Mouse (Mus musculus) naive thymus-derived CD4-positive, alpha-beta T cell, adult 2 months (primary cell): ENCODE data around the gene Prr11.
A peak's percentile ranks its signal among the peaks of the same experiment; 100 is the strongest.
"Not testable (repeated sequence)": the region's sequence is repeated elsewhere in the genome, so short reads cannot be mapped to it uniquely, and the experiment has no call there.

ENCODE experiments used
- DNase-seq: peaks from one replicate; pipeline ENCODE4 v3.0.0-alpha.2; 2011; ENCODE audit warnings: low read depth

Prr11 gene

DNA sequence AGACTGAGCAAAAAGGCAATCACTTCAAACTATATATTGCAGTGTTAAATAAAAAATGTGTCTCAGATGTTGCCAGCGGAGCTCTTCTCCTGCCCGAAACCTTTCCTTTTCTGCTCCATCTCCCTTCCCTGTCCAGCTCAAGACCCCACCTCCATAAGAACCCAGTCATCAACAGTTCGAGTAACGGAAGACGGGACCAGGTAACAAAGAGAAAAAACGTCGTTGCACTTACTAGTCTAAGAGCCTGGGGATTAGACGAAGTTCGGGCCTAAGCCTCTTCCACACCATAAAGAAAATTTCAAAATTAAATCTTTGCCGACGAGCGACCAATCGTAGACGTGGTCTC lies at the start of gene Prr11:
Prr11 (minus strand) TSS at position 300 of the 346 bp plus-strand sequence.
- DNase-seq = no peak

DNA sequence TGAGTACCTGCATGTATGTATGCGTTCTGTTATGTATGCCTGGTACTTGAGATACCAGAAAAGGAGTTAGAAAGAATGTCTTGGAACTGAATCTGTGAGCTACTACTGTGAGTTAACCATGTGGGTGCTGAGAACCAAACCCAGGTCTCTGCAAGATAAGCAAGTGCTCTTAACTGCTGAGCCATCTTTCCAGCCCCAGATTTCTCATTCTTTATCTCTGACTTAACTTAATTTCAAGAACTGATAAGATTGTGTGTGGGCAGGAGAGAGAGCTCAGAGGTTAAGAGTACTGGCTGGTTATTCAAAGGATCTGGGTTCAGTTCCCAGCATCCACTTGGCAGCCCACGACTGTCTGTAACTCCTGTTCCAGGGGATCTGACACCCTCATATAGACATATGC lies 49.5 kb upstream of the Prr11 start:
- no peak for DNase-seq

DNA sequence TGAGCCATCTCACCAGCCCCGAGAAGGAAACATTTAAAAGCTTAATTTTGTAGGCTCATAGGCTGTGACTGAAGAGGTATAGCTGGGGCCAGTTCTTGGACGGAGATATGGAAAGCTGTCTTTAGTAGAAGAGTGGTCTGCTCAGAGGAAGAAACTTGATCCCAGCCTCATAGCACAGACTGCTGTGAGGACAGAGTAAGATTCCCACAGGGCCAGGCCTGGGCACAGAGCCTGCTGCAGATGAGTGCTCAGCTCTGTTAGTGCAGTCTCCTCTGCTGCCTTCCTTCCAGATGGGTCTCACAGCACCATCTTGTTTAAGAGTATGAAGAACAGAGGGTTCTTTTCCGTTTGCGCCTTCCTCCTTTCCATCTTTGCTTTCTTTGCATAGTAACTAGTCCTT lies 27.7 kb upstream of the Prr11 start:
- DNase-seq = no peak

DNA sequence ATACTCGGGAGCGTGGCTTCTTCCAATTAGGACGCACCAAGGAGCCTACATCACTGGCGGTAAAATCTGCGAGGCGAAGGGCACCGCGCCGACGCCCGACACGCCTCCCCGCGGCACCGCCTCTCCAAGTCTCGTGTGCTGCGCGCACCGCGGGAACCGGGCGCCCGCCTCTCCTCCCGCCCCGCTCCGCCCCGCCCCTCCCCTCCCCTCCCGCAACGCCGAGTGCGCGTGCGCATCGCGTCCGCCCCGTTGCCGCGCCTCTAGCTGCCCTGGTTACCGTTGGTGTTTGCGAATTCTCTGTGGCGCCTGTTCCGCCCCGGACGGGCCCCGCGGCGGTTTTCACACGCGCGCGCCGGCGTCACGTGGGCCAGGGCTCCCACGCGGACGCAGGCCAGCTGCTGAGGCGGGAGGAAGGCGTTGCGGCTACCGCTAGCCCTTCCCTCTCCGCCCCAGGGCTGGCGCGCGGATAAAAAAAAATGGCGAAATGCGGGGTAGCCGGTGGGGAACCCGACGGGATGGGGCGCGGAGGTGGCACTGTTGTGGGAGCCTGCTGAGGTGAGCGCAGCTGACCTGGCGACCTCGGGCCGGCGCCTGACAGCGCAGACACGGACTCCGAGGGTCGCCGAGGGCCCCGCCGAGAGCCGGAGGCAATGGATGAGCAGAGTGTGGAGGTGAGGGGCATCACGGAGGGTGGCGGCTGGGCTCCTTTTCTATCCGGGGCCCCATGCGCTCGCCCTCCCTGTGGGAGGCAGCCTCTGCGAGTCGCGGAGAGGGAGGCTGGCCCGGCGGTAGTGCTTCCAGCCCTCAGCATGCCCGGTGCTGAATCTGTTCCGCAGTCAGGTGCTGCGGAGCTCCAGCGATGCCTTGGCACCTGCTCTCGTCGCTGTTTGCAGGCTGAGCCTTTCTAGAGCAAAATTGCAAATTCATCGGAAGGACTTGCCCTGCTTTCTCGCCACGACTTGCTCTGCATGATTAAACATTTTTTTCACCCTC lies 18.6 kb upstream of the Prr11 start, which contains the start of gene Trim37:
Trim37 (plus strand) TSS at position 254 of the 993 bp plus-strand sequence.
- DNase-seq = peak; percentile 93

DNA sequence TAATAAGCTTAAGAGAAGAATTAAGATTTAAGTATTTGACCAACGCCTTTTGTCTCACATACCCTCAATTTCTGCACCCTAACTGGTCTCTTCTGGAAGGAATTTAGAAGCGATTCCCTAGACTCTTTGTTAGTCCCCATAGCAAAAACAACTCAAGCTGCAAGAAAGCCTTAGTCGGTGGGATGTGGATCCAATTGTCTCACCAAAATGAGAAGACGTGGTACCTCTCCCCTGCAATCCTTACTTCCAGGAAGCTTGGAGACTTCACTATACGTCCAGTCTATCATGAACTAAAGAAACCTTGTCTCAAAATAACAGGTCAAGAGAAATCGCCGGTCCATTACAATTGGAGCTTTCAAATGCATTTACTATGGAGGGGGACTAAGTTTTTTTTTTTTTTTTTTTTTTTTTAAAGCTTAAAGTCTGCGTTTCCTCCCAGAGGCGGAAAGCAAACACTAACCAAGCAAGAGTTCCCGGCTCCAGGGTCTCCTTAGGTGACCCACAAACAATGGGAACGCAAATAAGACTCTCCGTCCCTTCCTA lies 17.8 kb upstream of the Prr11 start:
- no peak for DNase-seq

DNA sequence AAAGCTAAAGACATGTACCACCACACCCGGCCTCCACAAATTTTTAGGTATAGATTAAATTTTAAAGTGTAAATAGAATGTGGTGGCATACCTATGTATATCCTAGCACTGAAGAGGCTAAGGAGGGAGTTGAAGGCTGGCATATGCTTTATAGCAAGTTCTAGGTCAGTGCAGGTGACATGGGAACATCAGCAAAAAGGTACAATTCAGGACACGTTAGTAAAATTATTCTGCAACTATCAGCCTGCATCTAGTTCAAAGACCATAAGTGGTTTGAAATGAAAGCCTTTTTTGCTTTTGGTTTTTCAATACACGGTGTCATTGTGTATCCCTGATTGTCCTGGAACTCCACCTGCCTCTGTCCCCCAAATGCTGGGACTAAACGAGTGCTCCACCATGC lies 17.1 kb upstream of the Prr11 start:
- DNase-seq = no peak

DNA sequence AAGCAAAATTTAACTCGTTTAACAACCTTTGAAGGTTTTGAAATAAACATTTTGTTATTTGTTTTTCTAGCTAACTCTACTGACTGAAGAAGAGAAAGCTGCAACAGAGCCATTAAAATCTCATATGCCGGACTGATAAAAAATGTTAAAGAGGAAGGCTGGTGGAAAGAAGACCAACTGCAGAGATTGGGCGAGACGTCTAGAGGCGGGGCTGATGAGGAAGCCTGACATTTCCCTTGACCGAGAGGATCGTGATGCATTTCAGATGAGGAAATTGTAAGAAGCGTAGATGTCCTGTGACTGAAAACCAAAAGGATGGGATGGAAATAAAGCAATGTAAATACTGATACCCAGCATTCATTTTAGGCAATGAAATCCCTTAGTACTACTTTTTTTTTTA lies 13.4 kb upstream of the Prr11 start:
- no peak for DNase-seq

DNA sequence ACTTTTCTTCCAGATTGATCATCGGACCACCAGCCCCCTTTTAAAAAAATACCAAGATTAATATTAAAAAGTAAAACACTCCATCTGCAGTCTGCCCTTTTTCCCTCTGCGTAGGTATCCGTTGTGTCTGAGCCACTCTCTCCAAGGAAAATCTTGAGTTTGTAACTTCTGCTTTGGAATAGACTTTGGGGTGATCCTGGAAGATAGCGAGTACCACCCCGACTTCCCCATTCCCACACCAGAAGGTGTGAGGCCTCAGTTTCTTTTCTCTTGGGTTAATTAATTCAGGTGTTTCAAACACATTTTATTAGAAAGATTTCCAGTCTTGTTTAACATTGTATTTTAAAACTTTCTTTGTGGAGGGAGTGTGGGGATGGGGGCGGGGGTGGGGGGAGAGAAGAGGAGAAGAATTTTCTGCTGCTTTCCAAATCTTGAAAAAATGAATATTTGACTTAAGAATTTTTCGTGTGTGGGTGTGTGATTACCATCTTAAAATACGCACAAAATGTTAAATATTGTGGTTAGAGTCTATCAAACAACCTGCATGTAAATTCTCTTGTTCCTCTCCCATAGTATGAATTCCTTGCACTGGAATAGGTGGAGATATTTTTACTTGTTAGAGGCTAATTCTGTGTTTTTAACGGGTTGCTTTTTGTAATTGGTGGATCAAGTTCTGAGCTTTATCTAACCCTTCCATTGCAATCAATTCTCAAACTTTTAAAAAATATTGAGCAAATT lies 1.8 kb upstream of the Prr11 start:
- no peak for DNase-seq

DNA sequence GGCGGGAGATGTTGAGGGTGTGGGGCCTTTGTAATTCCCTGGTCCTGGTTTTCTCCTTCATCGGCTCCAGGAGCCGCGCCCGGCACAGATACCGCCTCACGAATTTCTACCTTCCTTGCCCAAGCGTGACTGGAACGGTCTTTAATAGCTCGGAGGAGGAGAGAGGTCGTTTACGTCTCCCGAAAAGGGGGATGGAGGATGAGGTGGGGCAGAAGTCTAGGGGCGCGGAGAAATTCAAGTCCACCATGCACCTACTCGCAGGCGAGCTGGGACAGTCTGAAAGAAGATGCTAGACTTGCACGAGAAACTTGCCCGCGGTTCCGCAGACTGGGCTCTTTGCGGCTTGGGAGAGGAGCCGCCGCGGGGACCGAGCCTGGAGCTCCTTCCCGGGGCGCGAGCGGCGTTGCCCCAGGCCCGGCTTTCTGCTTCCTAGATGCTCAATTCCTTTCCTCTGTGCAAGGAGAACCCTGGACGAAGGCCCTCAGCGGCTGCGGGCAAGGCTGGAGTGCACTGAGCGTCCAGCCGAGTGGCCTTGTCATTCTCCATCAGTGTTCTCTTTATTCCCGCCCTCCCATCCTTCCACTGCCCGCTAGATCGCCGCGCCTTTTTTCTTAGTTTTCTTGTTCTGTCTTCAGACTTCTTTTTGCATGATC lies 1.1 kb upstream of the Prr11 start:
- no peak for DNase-seq

DNA sequence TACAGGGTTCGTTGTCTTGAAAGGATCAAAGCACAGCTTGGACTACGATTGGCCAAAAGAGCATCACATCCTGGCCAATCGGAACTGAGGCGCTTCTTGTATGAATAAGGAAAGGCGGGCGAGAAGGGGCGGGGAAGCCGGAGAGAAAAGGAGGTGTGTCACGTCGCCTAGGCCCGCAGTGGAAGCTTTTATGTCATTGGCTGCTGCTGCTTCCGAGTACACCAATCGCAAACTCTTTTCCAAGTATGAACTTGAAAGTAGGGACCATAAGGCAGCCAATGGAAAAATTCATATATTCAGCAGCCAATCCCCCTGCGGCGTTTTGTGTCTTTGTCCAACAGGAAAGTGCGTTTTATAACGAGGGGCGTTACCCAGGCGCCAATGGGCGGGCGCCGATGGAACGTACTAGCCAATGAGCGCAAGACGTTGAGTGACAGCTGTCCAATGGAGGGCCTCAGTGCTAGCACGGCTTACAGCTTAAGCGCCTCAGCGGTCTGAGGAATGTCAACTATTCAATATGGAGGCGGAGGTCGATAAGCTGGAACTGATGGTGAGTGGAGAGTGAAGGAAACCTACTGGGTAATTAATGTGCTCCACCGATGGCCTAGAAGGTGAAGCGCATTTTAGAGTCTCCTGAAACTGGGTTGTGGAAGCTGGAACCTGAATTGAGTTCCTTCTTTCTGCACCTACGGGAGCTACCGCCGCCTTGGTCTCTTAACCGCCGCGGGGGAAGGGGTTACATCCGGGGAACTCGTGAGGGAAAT lies 429 bp upstream of the Prr11 start, which contains the start of gene Ska2:
Ska2 (plus strand) TSS at position 480 of the 764 bp plus-strand sequence.
- peak; percentile 99 for DNase-seq

DNA sequence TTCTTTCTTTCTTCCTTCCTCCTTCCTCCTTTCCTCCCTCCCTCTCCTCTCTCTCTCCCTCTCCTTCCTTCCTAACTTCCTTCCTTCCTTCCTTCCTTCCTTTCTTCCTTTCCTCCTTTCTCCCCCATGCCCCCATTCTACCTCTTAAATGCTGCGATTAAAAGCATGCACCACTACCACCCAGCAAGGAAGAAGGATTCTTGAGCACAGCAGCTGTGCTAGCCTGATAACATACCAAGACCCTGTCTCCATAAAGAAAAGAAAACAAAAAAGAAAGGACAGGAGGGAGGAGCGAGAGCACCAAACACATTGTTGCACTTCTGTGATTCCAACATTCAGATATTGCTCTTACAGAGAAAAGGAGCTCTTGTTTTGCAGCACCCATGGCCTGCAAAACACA lies 21.4 kb downstream of the Prr11 start:
- DNase-seq = peak; percentile 23

DNA sequence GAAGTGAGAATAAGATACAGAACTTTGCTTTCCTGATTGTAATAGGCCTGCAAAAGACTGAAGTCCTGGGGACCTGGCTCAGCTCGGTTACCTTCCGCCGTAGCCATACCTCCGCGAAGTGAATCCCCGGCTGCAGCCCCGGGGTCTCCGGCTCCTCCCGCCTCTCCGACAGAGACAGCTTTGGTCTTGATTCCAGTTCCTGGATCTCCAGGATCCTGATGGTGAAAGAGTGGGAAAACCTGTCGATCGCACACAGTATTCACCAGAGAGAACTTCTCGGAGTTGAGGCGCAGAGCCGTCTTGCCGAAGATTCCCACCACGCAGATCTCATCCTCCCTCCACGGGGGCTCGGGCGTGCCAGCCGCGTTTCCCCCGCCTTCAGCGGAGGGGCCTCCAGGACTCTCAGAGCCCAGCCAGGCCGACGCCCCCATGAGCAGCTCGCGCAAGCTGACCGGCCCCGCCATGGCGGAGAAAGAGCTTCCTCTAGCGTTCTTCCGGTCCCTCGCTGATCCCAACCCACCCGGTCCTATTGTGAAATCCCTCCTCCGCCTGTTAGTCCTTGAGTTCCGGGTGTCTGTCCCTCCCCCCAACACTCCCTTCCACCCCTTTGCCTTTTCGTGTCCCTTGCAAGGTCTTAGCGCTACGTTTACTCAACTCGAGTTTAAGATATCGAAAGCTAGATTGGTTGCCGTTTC lies 22.1 kb downstream of the Prr11 start, which contains the start of gene Smg8:
Smg8 (minus strand) TSS at position 485 of the 695 bp plus-strand sequence.
- peak; percentile 83 for DNase-seq

DNA sequence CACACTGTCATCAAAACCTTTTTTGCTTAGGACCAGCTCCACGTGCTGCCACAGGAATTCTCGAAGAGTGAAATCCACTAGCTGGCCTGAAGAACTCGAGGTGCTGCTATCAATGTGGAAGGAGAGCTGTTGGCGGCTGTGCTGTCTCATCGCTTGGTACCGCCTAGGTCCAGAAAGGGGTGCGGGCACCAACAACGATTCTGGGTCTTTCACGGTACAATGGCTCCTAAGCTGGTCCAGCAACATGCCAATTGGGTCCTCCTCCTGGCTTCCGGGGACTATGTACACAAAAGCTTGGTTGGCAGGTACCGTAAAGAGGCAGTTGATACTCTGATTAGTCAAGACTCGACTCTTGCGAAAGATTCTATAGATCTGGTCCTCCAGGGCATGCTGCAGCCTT lies 23.0 kb downstream of the Prr11 start:
- DNase-seq = no peak

DNA sequence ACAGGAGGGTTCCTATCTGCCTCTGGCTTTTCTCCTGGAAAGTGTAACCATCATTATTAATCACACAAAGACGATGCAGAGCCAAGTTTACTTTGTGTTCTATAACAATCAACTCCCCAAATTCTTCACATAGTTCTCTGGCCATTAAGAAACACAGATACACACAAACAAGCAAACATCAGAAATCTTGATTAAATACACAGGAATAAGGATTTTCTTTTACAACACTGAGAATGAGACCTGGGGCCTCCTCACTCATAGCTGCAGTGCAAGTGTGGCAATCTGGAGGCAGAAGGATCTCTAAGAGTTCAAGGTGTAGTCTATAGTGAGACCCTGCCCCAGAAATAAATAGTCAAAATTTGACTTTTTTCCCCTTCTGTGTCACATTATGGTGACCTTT lies 24.8 kb downstream of the Prr11 start:
- no peak for DNase-seq

DNA sequence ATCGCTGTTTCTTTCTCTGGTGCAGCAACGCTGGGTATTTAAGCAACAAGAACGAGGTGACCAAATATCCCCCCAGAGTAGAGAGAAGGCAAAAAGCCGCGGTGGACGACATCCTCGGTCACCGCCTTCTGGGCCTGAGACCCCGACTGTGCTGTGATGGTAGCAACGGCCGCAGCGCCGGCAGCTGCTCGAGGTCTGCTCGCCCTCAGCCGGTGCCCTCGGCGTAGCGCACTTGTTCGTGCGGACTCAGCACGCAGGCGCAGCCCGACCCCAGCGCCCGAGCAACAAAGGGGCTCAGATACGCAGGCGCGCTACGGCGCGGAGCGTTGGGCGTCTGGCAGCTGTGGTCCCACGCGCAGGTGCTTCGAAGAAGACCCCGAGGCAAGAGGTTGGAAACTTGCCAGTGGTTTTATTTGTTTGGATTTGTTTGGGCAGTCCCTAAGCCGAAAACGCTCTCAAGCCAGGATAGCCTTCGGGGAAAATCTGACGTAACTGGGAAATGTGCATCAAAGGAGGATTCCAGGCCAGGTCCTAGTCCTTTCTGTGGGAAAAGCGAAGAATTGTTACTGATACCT lies 34.6 kb downstream of the Prr11 start, which contains the start of gene Gdpd1:
Gdpd1 (minus strand) TSS at position 197 of the 575 bp plus-strand sequence.
- DNase-seq = peak; percentile 86

DNA sequence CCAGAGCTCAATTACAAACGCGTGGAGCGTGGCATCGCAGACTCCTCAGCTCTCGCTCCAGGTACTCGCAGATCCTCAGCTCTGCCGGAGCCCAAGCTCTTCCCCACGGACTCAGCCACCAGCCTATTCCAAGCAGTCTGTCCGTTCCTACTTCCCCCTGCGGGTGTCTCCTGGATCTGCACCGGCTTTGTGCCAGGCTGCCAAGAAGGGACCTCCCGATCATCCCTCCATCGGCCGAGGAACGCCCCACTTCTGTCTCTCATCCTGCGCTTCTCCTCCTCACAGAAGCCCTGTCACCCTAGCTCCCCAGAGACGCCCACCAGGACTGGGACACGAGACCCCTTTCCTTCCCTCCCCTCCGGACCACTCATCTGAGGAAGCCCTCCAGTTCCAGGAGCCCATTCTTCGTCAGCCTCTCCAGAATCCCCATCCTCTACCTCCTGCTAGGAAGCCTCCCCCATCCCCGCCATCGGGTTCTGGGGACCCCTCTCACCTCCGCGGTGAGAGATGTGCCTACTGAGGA lies 35.1 kb downstream of the Prr11 start:
- DNase-seq = peak; percentile 51

DNA sequence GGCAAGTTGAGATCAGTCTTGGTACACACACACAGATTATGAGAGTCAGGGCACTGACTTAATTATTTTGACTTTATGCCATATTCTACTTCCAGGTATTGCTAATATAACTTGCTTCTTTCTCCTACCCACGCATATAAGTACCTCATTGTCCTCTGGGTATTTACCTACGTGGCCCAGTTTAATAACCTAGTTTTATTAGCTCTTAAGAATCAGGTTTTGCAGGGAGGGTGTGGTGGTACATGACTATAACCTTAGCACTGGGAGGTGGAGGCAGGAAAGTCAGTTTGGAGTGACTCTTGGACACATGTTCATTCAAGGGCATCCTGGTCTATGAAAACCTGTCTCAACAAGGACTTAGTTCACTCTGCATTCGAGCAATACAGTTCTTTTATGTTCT lies 46.4 kb downstream of the Prr11 start:
- no peak for DNase-seq

DNA sequence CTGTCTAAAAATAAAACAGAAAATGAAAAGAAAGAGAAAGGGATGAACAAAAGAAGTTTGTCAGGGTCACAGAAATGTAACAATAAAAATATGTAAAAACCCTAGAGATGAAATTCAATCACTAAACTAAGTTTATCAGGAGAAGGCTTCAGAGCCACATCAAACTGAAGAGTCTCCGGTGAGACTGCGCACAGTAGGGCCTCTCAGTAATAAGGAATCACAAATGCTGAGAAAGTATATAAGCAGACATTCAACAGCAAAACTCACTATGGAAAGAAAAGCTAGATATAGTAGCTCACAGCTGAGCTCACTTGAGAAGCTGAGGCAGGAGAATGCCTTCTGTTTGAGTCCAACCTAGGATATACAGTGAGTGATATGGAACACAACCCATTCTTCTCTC lies 48.1 kb downstream of the Prr11 start:
- DNase-seq = no peak

DNA sequence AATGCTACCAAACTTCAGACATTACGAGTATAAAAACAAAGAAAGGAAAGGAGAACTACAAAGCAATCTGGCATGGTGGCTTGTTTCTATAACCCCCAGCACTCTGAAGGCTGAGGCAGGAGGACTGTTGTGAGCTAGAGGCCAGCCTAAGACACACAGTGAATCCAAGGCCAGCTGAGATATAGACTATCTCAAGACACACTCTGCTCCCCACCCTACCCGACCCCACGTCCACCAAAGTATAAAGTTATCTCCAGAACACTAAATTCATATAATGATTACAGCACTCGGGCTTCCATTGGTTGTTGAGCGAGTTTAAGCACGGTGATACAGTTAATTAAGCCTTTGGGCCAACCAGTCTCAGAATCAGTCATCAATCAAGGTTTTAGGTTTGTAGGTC lies 52.2 kb downstream of the Prr11 start:
- no peak for DNase-seq

DNA sequence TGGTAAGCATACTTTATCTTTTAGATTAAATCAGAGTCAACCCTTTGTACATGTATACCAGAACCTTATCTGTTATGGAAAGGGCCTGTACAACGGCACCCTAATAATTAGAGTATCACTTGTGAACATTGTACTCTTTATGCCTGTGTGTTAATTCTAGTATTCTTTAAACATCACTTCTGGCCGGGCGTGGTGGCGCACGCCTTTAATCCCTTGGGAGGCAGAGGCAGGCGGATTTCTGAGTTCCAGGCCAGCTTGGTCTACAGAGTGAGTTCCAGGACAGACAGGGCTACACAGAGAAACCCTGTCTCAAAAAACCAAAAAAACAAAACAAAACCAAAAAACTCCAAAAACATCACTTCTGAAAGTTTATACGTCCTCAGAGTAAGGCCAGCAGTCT lies 59.6 kb downstream of the Prr11 start:
- not testable (repeated sequence) for DNase-seq
